Mouse (Mus musculus) lung, postnatal 10 days (tissue): ENCODE measurements at regions not wholly inside any gene's neighbourhood (a gene's known extent, or its start where the extent isn't known, plus 50 kb on each side); places are given as distances from the start of the nearest gene placed in this dataset.
A peak's percentile ranks its signal among the peaks of the same experiment; 100 is the strongest.

ENCODE experiments used
- DNase-seq: peaks from one replicate; pipeline ENCODE4 v3.0.0; 2021

- no peak for DNase-seq
Measured at GRCm38 (mm10) chr1:6928658-6929057, 2121.0 kb downstream of the Gm37988 start.

GRCm38 (mm10) chr1:6931876-6932275 lies 2124.2 kb downstream of the Gm37988 start:
- no peak for DNase-seq

- no peak for DNase-seq
Measured at GRCm38 (mm10) chr1:6969838-6970237, 2162.1 kb downstream of the Gm37988 start.

GRCm38 (mm10) chr1:6973749-6974327 lies 2166.1 kb downstream of the Gm37988 start:
- DNase-seq = no peak

- no peak for DNase-seq
Measured at GRCm38 (mm10) chr1:6979626-6980025, 2171.9 kb downstream of the Gm37988 start.

GRCm38 (mm10) chr1:6984226-6984625 lies 2176.5 kb downstream of the Gm37988 start:
- DNase-seq = no peak

GRCm38 (mm10) chr1:6997611-6998010 lies 2189.9 kb downstream of the Gm37988 start:
- no peak for DNase-seq

- DNase-seq = peak; percentile 33
Measured at GRCm38 (mm10) chr1:7010184-7010583, 2202.5 kb downstream of the Gm37988 start.
